Mouse (Mus musculus): Measurements from ENCODE around the gene Gps2. TPM values are rescaled to one million over a fixed set of nuclear protein-coding genes. Genes with fewer than 3 reads are reported as not detected.

Gps2 gene
- total RNA-seq (2023) = 100 to 1,000 TPM; 132 to 133 TPM

GRCm38 (mm10) chr11:69913554-69914371, at the start of gene Gps2:
Gene Gps2, plus strand, starts transcription at chr11:69913888.

GRCm38 (mm10) chr11:69877878-69878277, 35.8 kb upstream of the Gps2 start, which contains the start of gene Tmem95:
Gene Tmem95, minus strand, starts transcription at chr11:69878018.

DNA sequence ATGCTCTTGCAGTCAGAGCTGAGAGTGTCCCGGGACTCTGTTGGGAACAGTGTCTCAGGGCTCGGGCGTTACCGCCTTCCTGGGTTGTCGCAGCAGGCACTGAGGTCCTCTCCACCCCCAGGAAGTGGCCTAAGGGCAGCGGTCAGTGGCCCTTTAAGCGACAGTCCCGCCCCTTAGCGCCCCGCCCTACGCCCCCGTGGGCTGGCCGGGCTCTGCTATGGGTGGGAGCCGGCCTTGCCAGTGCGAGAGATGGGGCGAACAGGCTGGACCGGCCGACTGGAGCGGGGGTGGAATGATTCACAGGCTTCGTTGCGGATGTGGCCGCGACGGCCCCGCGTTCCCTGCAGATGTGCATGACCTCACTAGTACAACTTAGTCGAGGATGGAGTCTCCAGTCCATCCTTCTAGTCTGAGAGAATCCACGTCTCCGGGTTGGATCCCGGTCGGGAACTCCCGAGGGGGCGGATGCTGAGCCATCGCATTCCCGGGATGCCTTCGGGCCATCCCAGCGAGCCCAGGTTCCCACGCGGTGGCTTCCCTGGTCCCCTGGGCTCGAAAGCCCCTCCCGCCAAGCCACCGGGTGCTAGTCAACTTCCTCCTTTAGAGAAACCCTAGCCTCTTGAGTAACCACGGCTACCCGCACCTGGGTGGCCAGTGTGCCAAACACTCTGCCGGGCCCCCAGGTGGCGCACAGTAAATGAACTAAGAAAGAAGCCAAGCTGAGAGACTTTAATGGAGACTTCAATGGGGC, 32.7 kb upstream of the Gps2 start, which contains the start of gene Kctd11:
Gene Kctd11 (minus strand): TSS at position 554 of the 751 bp plus-strand sequence.

GRCm38 (mm10) chr11:69895291-69895690, 18.4 kb upstream of the Gps2 start, which contains the start of gene Acap1:
Gene Acap1, minus strand, starts transcription at chr11:69895539.

GRCm38 (mm10) chr11:69900471-69901405, 12.9 kb upstream of the Gps2 start, which contains the start of the genes 2810408A11Rik and Neurl4:
Gene 2810408A11Rik, minus strand, starts transcription at chr11:69900987.
Gene Neurl4, plus strand, starts transcription at chr11:69901072.

DNA sequence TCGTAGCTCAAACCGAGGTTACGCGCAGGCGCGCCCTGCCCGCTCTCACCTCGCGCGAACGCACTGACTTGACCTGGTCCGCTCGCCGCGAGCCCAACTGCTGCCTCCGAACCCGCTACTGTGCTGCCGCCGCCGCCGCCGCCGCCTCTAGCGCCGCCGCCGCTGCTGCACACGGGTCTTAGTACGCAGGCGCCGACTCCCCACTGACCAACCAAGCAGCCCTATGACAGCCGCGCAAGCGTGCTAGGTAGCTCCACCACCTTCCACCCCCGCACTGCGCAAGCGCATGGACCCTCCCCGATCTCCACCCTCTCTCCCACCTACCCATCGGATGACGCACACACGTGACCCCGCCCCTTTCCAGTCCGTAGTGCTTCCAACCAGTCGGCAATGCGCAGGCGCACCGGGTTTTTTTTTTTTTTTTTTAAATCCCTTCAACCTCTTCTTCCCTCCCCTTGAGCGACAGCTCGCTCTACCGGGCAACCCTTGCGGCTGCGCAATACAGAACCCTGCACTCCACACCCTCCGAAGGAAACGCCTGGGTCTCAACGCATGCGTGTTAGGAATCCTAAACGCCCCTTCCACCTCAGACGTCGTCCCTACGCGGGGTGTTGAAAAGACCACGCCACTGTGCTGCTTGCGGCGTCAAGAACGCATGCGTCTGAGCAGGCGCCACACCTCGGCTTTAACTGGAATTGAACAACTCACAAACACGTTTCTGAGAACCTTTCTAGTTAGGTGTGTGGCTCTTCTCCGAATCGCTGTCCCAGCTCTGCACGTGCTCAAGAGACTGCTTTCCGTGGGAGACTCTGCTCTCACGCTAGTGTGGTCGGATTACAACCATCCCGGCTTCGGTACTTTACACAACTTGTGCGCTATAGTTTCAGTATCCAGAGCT, 7.7 kb downstream of the Gps2 start, which contains the start of gene Eif5a:
Gene Eif5a (minus strand): TSS at position 845 of the 898 bp plus-strand sequence.

GRCm38 (mm10) chr11:69935137-69935879, 21.6 kb downstream of the Gps2 start, which contains the start of gene Ybx2:
Gene Ybx2, plus strand, starts transcription at chr11:69935796.

GRCm38 (mm10) chr11:69948066-69948762, 34.5 kb downstream of the Gps2 start, which contains the start of gene Slc2a4:
Gene Slc2a4, minus strand, starts transcription at chr11:69948188.

DNA sequence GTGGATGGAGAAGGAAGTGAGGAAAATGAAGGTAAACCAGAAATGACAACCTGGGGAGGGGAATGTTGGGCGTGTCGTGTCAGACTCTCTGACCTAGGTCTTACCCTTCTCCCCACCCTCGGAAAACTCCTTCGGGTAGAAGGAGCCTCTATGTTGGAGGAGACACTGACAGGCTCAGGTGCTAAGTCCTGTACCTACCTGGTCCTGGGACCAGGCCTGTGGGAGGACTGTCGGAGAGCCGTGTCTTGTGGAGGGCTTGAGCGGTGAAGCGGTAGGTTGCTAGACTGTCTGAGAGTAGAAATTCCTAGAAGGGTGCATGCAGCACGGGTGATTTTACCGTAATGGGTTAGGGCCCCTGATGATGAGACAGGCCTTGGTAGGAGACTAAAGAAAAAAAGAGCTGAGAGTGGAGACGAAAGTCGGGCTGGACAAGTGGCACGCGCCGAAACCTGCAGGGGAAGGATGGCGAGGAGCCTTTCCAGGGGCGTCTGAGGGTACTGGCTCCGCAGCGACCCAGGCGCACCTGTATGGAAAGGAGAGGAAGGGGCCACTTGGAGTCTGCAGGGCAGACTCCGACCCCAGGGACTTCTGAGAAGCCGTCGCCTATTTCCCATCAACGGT, 51.1 kb downstream of the Gps2 start, which contains the start of gene Cldn7:
Gene Cldn7 (plus strand): TSS at position 130 of the 621 bp plus-strand sequence.

Other genes with a start within 250 kb of the Gps2 start
- 10 to 100 TPM; 13.1 to 17.2 TPM for gene Cd68, start 247.7 kb upstream of the Gps2 start, total RNA-seq (2023)
- gene Eif4a1, start 241.5 kb upstream of the Gps2 start, total RNA-seq (2023) = 100 to 1,000 TPM; 875 to 923 TPM
- 100 to 1,000 TPM in 1 of 2 experiments, 10 to 100 TPM in 1; 99.8 to 112 TPM for gene Senp3, start 231.8 kb upstream of the Gps2 start, total RNA-seq (2023)
- gene Tnfsf13, start 228.1 kb upstream of the Gps2 start, total RNA-seq (2023) = not detected
- 1 to 10 TPM in 1 of 2 experiments, under 1 TPM in 1; 0.47 to 1.3 TPM for gene Tnfsf12, start 218.0 kb upstream of the Gps2 start, total RNA-seq (2023)
- under 1 TPM in 1 of 2 experiments, not detected in 1; 0.36 TPM for gene Tnfsfm13, start 217.8 kb upstream of the Gps2 start, total RNA-seq (2023)
- 100 to 1,000 TPM; 156 to 172 TPM for gene Polr2a, start 155.3 kb upstream of the Gps2 start, total RNA-seq (2023)
- not detected for gene Slc35g3, start 151.9 kb upstream of the Gps2 start, total RNA-seq (2023)
- 10 to 100 TPM; 46.9 to 48.0 TPM for gene Zbtb4, start 148.0 kb upstream of the Gps2 start, total RNA-seq (2023)
- gene Chrnb1, start 117.9 kb upstream of the Gps2 start, total RNA-seq (2023) = 1 to 10 TPM; 3.7 to 4.6 TPM
- gene Fgf11, start 112.0 kb upstream of the Gps2 start, total RNA-seq (2023) = not detected
- gene Tmem102, start 108.3 kb upstream of the Gps2 start, total RNA-seq (2023) = not detected
- not detected for gene Gm39566, start 98.6 kb upstream of the Gps2 start, total RNA-seq (2023)
- gene Spem2, start 95.4 kb upstream of the Gps2 start, total RNA-seq (2023) = not detected
- gene Spem1, start 91.7 kb upstream of the Gps2 start, total RNA-seq (2023) = not detected
- 1 to 10 TPM in 1 of 2 experiments, under 1 TPM in 1; 0.95 to 1.3 TPM for gene Nlgn2, start 76.1 kb upstream of the Gps2 start, total RNA-seq (2023)
- gene Tmem256, start 75.4 kb upstream of the Gps2 start, total RNA-seq (2023) = 10 to 100 TPM; 18.6 to 19.6 TPM
- gene Plscr3, start 67.5 kb upstream of the Gps2 start, total RNA-seq (2023) = 10 to 100 TPM; 13.7 to 17.8 TPM
- not detected for gene Tnk1, start 55.2 kb upstream of the Gps2 start, total RNA-seq (2023)
- not detected for gene Tmem95, start 35.9 kb upstream of the Gps2 start, total RNA-seq (2023)
- gene Kctd11, start 32.5 kb upstream of the Gps2 start, total RNA-seq (2023) = 1 to 10 TPM; 1.5 to 2.1 TPM
- 100 to 1,000 TPM; 462 TPM for gene Acap1, start 18.3 kb upstream of the Gps2 start, total RNA-seq (2023)
- 1 to 10 TPM; 3.5 to 3.6 TPM for gene 2810408A11Rik, start 12.9 kb upstream of the Gps2 start, total RNA-seq (2023)
- 10 to 100 TPM; 64.4 to 66.0 TPM for gene Neurl4, start 12.8 kb upstream of the Gps2 start, total RNA-seq (2023)
- gene Eif5a, start 8.1 kb downstream of the Gps2 start, total RNA-seq (2023) = 100 to 1,000 TPM; 389 to 417 TPM
- gene Ybx2, start 21.9 kb downstream of the Gps2 start, total RNA-seq (2023) = not detected
- gene Slc2a4, start 34.3 kb downstream of the Gps2 start, total RNA-seq (2023) = not detected
- gene Cldn7, start 50.9 kb downstream of the Gps2 start, total RNA-seq (2023) = not detected
- 100 to 1,000 TPM; 113 to 123 TPM for gene Ctdnep1, start 67.3 kb downstream of the Gps2 start, total RNA-seq (2023)
- gene Elp5, start 68.6 kb downstream of the Gps2 start, total RNA-seq (2023) = 10 to 100 TPM; 36.1 to 48.5 TPM
- 100 to 1,000 TPM; 182 to 187 TPM for gene Gabarap, start 77.3 kb downstream of the Gps2 start, total RNA-seq (2023)
- 10 to 100 TPM; 64.4 to 67.2 TPM for gene Phf23, start 81.9 kb downstream of the Gps2 start, total RNA-seq (2023)
- 10 to 100 TPM; 40.8 to 42.1 TPM for gene Dvl2, start 86.7 kb downstream of the Gps2 start, total RNA-seq (2023)
- 10 to 100 TPM; 62.0 to 75.3 TPM for gene Acadvl, start 101.5 kb downstream of the Gps2 start, total RNA-seq (2023)
- 10 to 100 TPM; 36.4 to 38.1 TPM for gene Dlg4, start 103.1 kb downstream of the Gps2 start, total RNA-seq (2023)
- not detected for gene Asgr1, start 140.2 kb downstream of the Gps2 start, total RNA-seq (2023)
- not detected for gene Asgr2, start 178.8 kb downstream of the Gps2 start, total RNA-seq (2023)
- not detected for gene Mgl2, start 216.4 kb downstream of the Gps2 start, total RNA-seq (2023)
- under 1 TPM in 1 of 2 experiments, not detected in 1; 0.99 TPM for gene Clec10a, start 242.3 kb downstream of the Gps2 start, total RNA-seq (2023)

Data from T-cell, adult 66 days (primary cell).